Mouse (Mus musculus) CH12.LX (cell line): Measurements from ENCODE around the gene H2-M10.2. TPM values are rescaled to one million over a fixed set of nuclear protein-coding genes. Genes with fewer than 3 reads are reported as not detected.

Experiments used
- DNase-seq: peaks from one replicate; pipeline ENCODE4 v3.0.0-alpha.2; 2013; ENCODE audit errors: extremely low read depth
- H3K27ac ChIP-seq: 2 replicates; pipeline ENCODE4 v1.5.1; 2012; ENCODE audit warnings: low read depth, mild to moderate bottlenecking, control low read depth, moderate library complexity; ENCODE audit not compliant: insufficient read depth
- H3K27me3 ChIP-seq: replicated peaks from 2 replicates; pipeline ENCODE3; 2012; ENCODE audit warnings: inconsistent platforms
- H3K36me3 ChIP-seq, 2 experiments: replicated peaks in 1 of 2; 2 replicates each; pipeline versions ENCODE3 to v1.6.1; 2012; ENCODE audit warnings: inconsistent platforms in 1 of 2, low read length in 1 of 2, mild to moderate bottlenecking in 1 of 2, mixed read lengths in 1 of 2, moderate library complexity in 1 of 2; ENCODE audit not compliant: control insufficient read depth in 1 of 2, insufficient read depth in 1 of 2
- H3K4me1 ChIP-seq, 2 experiments: 2 replicates each; pipeline ENCODE4 v1.6.1; 2012; ENCODE audit warnings: inconsistent platforms in 1 of 2, moderate library complexity in 1 of 2; ENCODE audit not compliant: insufficient read depth in 2 of 2, control insufficient read depth in 1 of 2
- H3K4me2 ChIP-seq: 2 replicates; pipeline ENCODE4 v1.6.1; 2012; ENCODE audit warnings: low read depth, mild to moderate bottlenecking, control low read depth; ENCODE audit not compliant: poor library complexity, insufficient read depth, severe bottlenecking
- H3K4me3 ChIP-seq, 3 experiments: fragments of 150-350 bp in 1 of 3; sonication (generic) in 1 of 3; replicated peaks in 1 of 3; 2 replicates each; pipeline versions ENCODE3 to v1.5.1; 2011 to 2012; ENCODE audit warnings: low read depth in 2 of 3, low read length in 2 of 3, mild to moderate bottlenecking in 2 of 3, moderate library complexity in 2 of 3, control low read depth in 1 of 3, improper control_type of control experiment in 1 of 3, inconsistent platforms in 1 of 3, mixed read lengths in 1 of 3; ENCODE audit not compliant: poor library complexity in 1 of 3
- H3K79me2 ChIP-seq: replicated peaks from 2 replicates; pipeline ENCODE4 v1.6.1; 2012; ENCODE audit warnings: mild to moderate bottlenecking, moderate library complexity; ENCODE audit not compliant: control insufficient read depth, poor library complexity, insufficient read depth, severe bottlenecking; ENCODE audit errors: extremely low read depth
- H3K9ac ChIP-seq: 2 replicates; pipeline ENCODE4 v1.6.1; 2012; ENCODE audit warnings: low read depth, mild to moderate bottlenecking, control low read depth, moderate library complexity; ENCODE audit not compliant: insufficient read depth
- H3K9me3 ChIP-seq: replicated peaks from 2 replicates; pipeline ENCODE3; 2012; ENCODE audit warnings: low read length, inconsistent platforms, mixed read lengths
- BHLHE40 ChIP-seq: IDR thresholded peaks from 2 replicates; pipeline ENCODE4 v1.6.1; 2011; ENCODE audit warnings: mild to moderate bottlenecking, low read depth, low read length, improper control_type of control experiment
- CHD1 ChIP-seq: IDR thresholded peaks from 2 replicates; pipeline ENCODE4 v1.6.1; 2012; ENCODE audit warnings: low read depth, low read length, improper control_type of control experiment, inconsistent platforms
- CHD2 ChIP-seq: IDR thresholded peaks from 2 replicates; pipeline ENCODE4 v1.6.1; 2011; ENCODE audit warnings: low read length, improper control_type of control experiment
- E2F4 ChIP-seq: IDR thresholded peaks from 2 replicates; pipeline ENCODE4 v1.6.1; 2011; ENCODE audit warnings: low read depth, low read length, improper control_type of control experiment; ENCODE audit not compliant: insufficient replicate concordance
- ELF1 ChIP-seq: IDR thresholded peaks from 2 replicates; pipeline ENCODE4 v1.6.1; 2014; ENCODE audit warnings: low read depth, mild to moderate bottlenecking, inconsistent platforms, low read length, improper control_type of control experiment
- ETS1 ChIP-seq: conservative IDR thresholded peaks from 2 replicates; pipeline ENCODE4 v1.6.1; 2012; ENCODE audit warnings: low read depth, mild to moderate bottlenecking, inconsistent platforms, low read length, improper control_type of control experiment, moderate library complexity
- GABPA ChIP-seq: IDR thresholded peaks from 2 replicates; pipeline ENCODE4 v1.6.1; 2012; ENCODE audit warnings: low read depth, low read length, improper control_type of control experiment, inconsistent platforms; ENCODE audit not compliant: insufficient replicate concordance
- HCFC1 ChIP-seq: IDR thresholded peaks from 2 replicates; pipeline ENCODE4 v1.6.1; 2012; ENCODE audit warnings: low read depth, mild to moderate bottlenecking, inconsistent platforms, low read length, improper control_type of control experiment
- JUND ChIP-seq: conservative IDR thresholded peaks from 2 replicates; pipeline ENCODE4 v1.6.1; 2011; ENCODE audit warnings: low read depth, low read length, improper control_type of control experiment
- MAFK ChIP-seq: IDR thresholded peaks from 2 replicates; pipeline ENCODE4 v1.6.1; 2011; ENCODE audit warnings: low read length, improper control_type of control experiment; ENCODE audit not compliant: insufficient replicate concordance
- MAZ ChIP-seq: IDR thresholded peaks from 2 replicates; pipeline ENCODE4 v1.6.1; 2012; ENCODE audit warnings: low read depth, mild to moderate bottlenecking, inconsistent platforms, low read length, improper control_type of control experiment, moderate library complexity
- MEF2A ChIP-seq: IDR thresholded peaks from 2 replicates; pipeline ENCODE4 v1.6.1; 2014; ENCODE audit warnings: low read depth, mild to moderate bottlenecking, inconsistent platforms, low read length, improper control_type of control experiment, borderline replicate concordance
- MYC ChIP-seq: IDR thresholded peaks from 2 replicates; pipeline ENCODE4 v1.6.1; 2011; ENCODE audit warnings: low read depth, mild to moderate bottlenecking, improper control_type of control experiment, low read length
- NELFE ChIP-seq: IDR thresholded peaks from 2 replicates; pipeline ENCODE4 v1.6.1; 2011; ENCODE audit warnings: low read depth, low read length, improper control_type of control experiment
- NRF1 ChIP-seq: IDR thresholded peaks from 2 replicates; pipeline ENCODE4 v1.6.1; 2014; ENCODE audit warnings: low read depth, mild to moderate bottlenecking, inconsistent platforms, low read length, improper control_type of control experiment, moderate library complexity
- PAX5 ChIP-seq: IDR thresholded peaks from 2 replicates; pipeline ENCODE4 v1.6.1; 2012; ENCODE audit warnings: low read length, inconsistent platforms, mixed read lengths
- POLR2A ChIP-seq: IDR thresholded peaks from 2 replicates; pipeline ENCODE4 v1.6.1; 2011; ENCODE audit warnings: low read depth, mild to moderate bottlenecking, improper control_type of control experiment, low read length
- POLR2AphosphoS2 ChIP-seq: IDR thresholded peaks from 2 replicates; pipeline ENCODE4 v1.6.1; 2011; ENCODE audit warnings: low read depth, low read length, improper control_type of control experiment
- RAD21 ChIP-seq: IDR thresholded peaks from 2 replicates; pipeline ENCODE4 v1.6.1; 2011; ENCODE audit warnings: low read depth, mild to moderate bottlenecking, low read length, improper control_type of control experiment, moderate library complexity
- RCOR1 ChIP-seq: conservative IDR thresholded peaks from 2 replicates; pipeline ENCODE4 v1.6.1; 2012; ENCODE audit warnings: low read depth, mild to moderate bottlenecking, inconsistent platforms, low read length, improper control_type of control experiment
- SIN3A ChIP-seq: IDR thresholded peaks from 2 replicates; pipeline ENCODE4 v1.6.1; 2012; ENCODE audit warnings: low read length, improper control_type of control experiment, inconsistent platforms
- SMC3 ChIP-seq: IDR thresholded peaks from 2 replicates; pipeline ENCODE4 v1.6.1; 2011; ENCODE audit warnings: low read depth, low read length, improper control_type of control experiment
- TCF12 ChIP-seq: IDR thresholded peaks from 2 replicates; pipeline ENCODE4 v1.6.1; 2014; ENCODE audit warnings: low read depth, mild to moderate bottlenecking, inconsistent platforms, low read length, improper control_type of control experiment
- UBTF ChIP-seq: IDR thresholded peaks from 2 replicates; pipeline ENCODE4 v1.6.1; 2012; ENCODE audit warnings: low read depth, mild to moderate bottlenecking, inconsistent platforms, low read length, improper control_type of control experiment, moderate library complexity
- USF1 ChIP-seq: IDR thresholded peaks from 2 replicates; pipeline ENCODE4 v1.6.1; 2014; ENCODE audit warnings: low read depth, mild to moderate bottlenecking, inconsistent platforms, low read length, improper control_type of control experiment
- ZC3H11A ChIP-seq: IDR thresholded peaks from 2 replicates; pipeline ENCODE4 v1.6.1; 2012; ENCODE audit warnings: low read depth, mild to moderate bottlenecking, inconsistent platforms, low read length, improper control_type of control experiment
- ZKSCAN1 ChIP-seq: IDR thresholded peaks from 2 replicates; pipeline ENCODE4 v1.6.1; 2012; ENCODE audit warnings: low read depth, inconsistent platforms, low read length, improper control_type of control experiment, borderline replicate concordance
- ZNF384 ChIP-seq: IDR thresholded peaks from 2 replicates; pipeline ENCODE4 v1.6.1; 2012; ENCODE audit warnings: low read depth, low read length, improper control_type of control experiment, inconsistent platforms
- dilution Hi-C: fragments of 300-500 bp; cut with MboI; formaldehyde crosslinking; loops from 2 replicates; pipeline ENCODE4 v1.14.3; 2020; ENCODE audit warnings: low sequenced_read_pairs; ENCODE audit not compliant: extremely low pct_unique_long_range_greater_than_20kb, extremely low pct_ligation_motif_present
- in situ Hi-C: fragments of 300-500 bp; cut with MboI; formaldehyde crosslinking; loops from 3 replicates; pipeline ENCODE4 v1.14.3; 2019; ENCODE audit warnings: low sequenced_read_pairs, low pct_ligation_motif_present, low pct_unique_long_range_greater_than_20kb, mixed read lengths
- polyA plus RNA-seq: library from polyadenylated mRNA; unstranded; fragments of >175 nt; gene quantifications from 2 replicates; pipeline ENCODE4 v1.2.1, GENCODE M21; 2012; ENCODE audit warnings: low read depth; ENCODE audit not compliant: insufficient read length
- total RNA-seq, 2 experiments: library from RNA; depleted of rRNA; stranded (reverse); fragments of 300-350 nt in 1 of 2; fragments of >200 nt in 1 of 2; gene quantifications; 2 replicates each; pipeline ENCODE4 v1.2.3; 2012 to 2014

The H2-M10.2 gene
- total and polyA plus RNA-seq, 3 experiments, result 6.0 TPM; not detected in 2

DNA sequence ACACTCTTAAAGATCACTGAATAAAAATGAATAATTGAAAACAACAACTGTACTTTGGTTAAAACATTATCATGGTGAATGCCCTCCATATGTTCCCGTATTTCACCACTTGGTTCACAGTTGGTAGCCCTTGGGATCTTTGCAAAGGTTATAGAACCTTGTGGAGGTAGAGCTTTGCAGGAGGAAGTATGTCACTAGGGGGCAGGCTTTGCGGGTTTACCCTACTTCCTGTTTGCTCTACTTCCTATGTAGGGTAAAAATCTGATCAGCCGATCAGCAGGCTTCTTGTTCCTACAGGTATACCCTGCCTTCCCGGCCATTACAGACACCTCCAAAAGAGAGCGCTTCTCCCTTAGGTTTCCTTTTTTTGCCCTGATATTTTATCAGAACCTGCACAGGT, 20.5 kb downstream of the H2-M10.2 start (continued):
- no peak for TF ChIP-seq USF1
- no peak for TF ChIP-seq MEF2A
- no peak for TF ChIP-seq ZKSCAN1
- TF ChIP-seq SIN3A, result no peak; the same call in 1 of the 2 replicates
- no peak for TF ChIP-seq RCOR1
- TF ChIP-seq MYC, result no peak
- peak; percentile 91 for TF ChIP-seq ELF1
- TF ChIP-seq NRF1, result no peak
- no peak for TF ChIP-seq PAX5
- no peak for TF ChIP-seq POLR2AphosphoS2
- TF ChIP-seq HCFC1, result peak; percentile 62

DNA sequence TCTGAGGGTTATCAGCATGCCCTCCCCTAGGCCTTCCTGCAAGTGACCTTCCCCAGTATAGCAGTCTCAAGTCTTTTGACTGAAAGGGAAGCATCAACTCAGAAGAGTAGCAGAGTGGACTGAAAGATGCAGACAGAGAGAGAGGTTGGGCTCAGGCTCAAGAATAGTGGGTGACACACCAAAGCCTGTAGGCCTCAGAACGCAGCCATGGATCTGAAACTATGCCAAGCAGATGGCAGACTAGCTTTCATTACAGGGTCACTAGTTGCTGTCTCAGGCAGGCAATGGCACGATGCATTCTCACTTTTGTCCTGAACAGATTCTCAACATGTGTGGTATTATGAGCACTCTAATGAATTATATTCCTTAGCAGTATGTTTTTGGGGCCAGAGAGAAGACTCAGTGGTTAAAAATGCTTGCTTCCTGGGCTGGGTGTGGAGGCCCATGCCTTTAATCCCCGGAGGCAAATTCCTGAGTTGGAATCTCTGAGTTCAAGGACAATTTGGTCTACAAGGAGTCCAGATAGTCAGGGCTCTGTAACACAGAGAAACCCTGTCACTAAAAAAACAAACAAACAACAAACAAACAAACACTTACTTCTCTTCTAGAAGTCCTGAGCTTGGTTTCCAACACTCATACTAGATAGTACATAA, 21.9 kb downstream of the H2-M10.2 start:
- H3K36me3 ChIP-seq, result peaks cover 66 to 90% of the 10 kb centered on the region in 2 experiments
- dilution Hi-C loops, result no loop called here

GRCm38 (mm10) chr17:36261511-36262166, 24.7 kb downstream of the H2-M10.2 start:
- Histone ChIP-seq H3K36me3 (peaks cover 56 to 79% of the 10 kb centered on the region in 2 experiments), H3K4me1 (peaks cover 2 to 37% of the 10 kb centered on the region in 2 experiments), H3K9me3 (no peaks in the 10 kb centered on the region), H3K27ac (no peak overlapping the region)
- DNase-seq, result peak; percentile 63
- dilution Hi-C loops, result no loop called here
- TF ChIP-seq CHD2, result no peak
- no peak for TF ChIP-seq TCF12
- no peak for TF ChIP-seq RAD21
- no peak for TF ChIP-seq ZNF384
- no peak for TF ChIP-seq E2F4
- TF ChIP-seq RCOR1, result no peak
- no peak for TF ChIP-seq ZKSCAN1
- TF ChIP-seq GABPA, result no peak
- no peak for TF ChIP-seq MAFK
- no peak for TF ChIP-seq HCFC1
- TF ChIP-seq, all 38 proteins: peak for 0
- Histone ChIP-seq H3K9ac (no peak overlapping the region), H3K27me3 (no peaks in the 10 kb centered on the region), H3K4me2 (no peak overlapping the region), H3K4me3 (no peak overlapping the region), H3K79me2 (no peaks in the 10 kb centered on the region; the same call in 1 of the 2 replicates)
- in situ Hi-C loops, result no loop called here

More for the DNA sequence above, 21.9 kb downstream of the H2-M10.2 start:
- Histone ChIP-seq H3K79me2 (peaks cover 2% of the 10 kb centered on the region; the same call in 1 of the 2 replicates), H3K4me2 (no peak overlapping the region)
- no peak for DNase-seq
- TF ChIP-seq ZC3H11A (no peak), SMC3 (no peak), PAX5 (no peak), ETS1 (no peak), MAZ (no peak), POLR2A (no peak), UBTF (no peak), TCF12 (no peak), E2F4 (no peak), NELFE (no peak), JUND (no peak), BHLHE40 (no peak), RCOR1 (no peak), CHD1 (no peak)
- TF ChIP-seq, all 38 proteins: peak for 0
- Histone ChIP-seq H3K27me3 (no peaks in the 10 kb centered on the region), H3K9me3 (no peaks in the 10 kb centered on the region), H3K9ac (no peak overlapping the region), H3K27ac (no peak overlapping the region), H3K4me1 (peaks cover 0 to 32% of the 10 kb centered on the region in 2 experiments; a peak in 3 of 4 replicates), H3K4me3 (no peak overlapping the region)
- in situ Hi-C loops, result no loop called here
